Mouse (Mus musculus) forebrain, embryonic 15.5 days (tissue): ENCODE results near the gene Ltbp1. TPM values are rescaled to one million over a fixed set of nuclear protein-coding genes. Genes with fewer than 3 reads are reported as not detected.

Experiments used
- ATAC-seq: fragments of 200-750 bp; cut with Nextera tagmentation; replicated peaks from 2 replicates; pipeline ENCODE4 v1.8.0; 2017; ENCODE audit warnings: mild to moderate bottlenecking, moderate TSS enrichment, moderate library complexity
- H3K27ac ChIP-seq: fragments of 300-500 bp; sonication (generic); replicated peaks from 2 replicates; pipeline ENCODE4 v1.5.1; 2015; ENCODE audit warnings: mild to moderate bottlenecking, inconsistent platforms
- H3K27me3 ChIP-seq: fragments of 300-500 bp; sonication (generic); 2 replicates; pipeline ENCODE4 v1.6.1; 2015; ENCODE audit warnings: inconsistent platforms
- H3K36me3 ChIP-seq: fragments of 300-500 bp; sonication (generic); 2 replicates; pipeline ENCODE4 v1.6.1; 2015; ENCODE audit warnings: mild to moderate bottlenecking, inconsistent platforms
- H3K4me1 ChIP-seq: fragments of 300-500 bp; sonication (generic); 2 replicates; pipeline ENCODE4 v1.6.1; 2015; ENCODE audit warnings: inconsistent platforms
- H3K4me2 ChIP-seq: fragments of 300-500 bp; sonication (generic); replicated peaks from 2 replicates; pipeline ENCODE4 v1.6.1; 2015; ENCODE audit warnings: mild to moderate bottlenecking, inconsistent platforms
- H3K4me3 ChIP-seq: fragments of 300-500 bp; sonication (generic); 2 replicates; pipeline ENCODE4 v1.5.1; 2015; ENCODE audit warnings: mild to moderate bottlenecking, inconsistent platforms
- H3K9ac ChIP-seq: fragments of 300-500 bp; sonication (generic); replicated peaks from 2 replicates; pipeline ENCODE4 v1.6.1; 2015; ENCODE audit warnings: mild to moderate bottlenecking, inconsistent platforms
- H3K9me3 ChIP-seq: fragments of 300-500 bp; sonication (generic); 2 replicates; pipeline ENCODE4 v1.6.1; 2016; ENCODE audit warnings: inconsistent platforms
- WGBS: fragments of 180-500 bp; shearing (Covaris S2); methylation state at CpG from one replicate; pipeline ENCODE4 v1.1.7; 2015; ENCODE audit warnings: mixed read lengths; 5-methylcytosine and 5-hydroxymethylcytosine counted together
- polyA plus RNA-seq: library from polyadenylated mRNA; unstranded; fragments of >200 nt; fragmentation: Nextera tagmentation; extraction: Ambion mirVana; gene quantifications from 2 replicates; pipeline ENCODE4 v1.2.1, GENCODE M21; 2015

Ltbp1 gene
- polyA plus RNA-seq, 1 experiment from 2014 or later, result 4.0 TPM

DNA sequence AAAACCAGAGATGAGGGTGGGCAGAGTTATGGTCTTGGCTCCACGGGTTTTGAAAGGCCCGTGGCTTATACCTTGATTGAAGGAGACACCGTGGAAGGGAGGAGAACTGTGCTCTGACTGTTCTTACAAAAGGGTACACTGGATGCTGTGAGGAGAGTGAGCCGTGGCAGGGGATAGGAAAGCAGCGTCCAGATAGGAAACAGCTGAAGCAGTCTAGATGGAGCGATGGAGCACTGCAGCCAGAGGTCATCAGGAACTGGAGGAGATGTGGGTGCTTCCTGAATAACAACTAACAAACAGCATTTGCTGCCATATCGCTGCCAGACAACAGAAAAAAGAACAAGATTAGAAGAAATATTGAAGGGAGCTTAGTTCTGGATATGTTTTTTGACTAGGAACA is 166.3 kb downstream of the Ltbp1 start:
- Histone ChIP-seq H3K9ac (no peak overlapping the region), H3K4me3 (no peak overlapping the region), H3K36me3 (no peaks in the 10 kb centered on the region), H3K27ac (no peak overlapping the region), H3K4me2 (no peak overlapping the region), H3K9me3 (no peaks in the 10 kb centered on the region), H3K4me1 (no peaks in the 10 kb centered on the region), H3K27me3 (no peaks in the 10 kb centered on the region)
- WGBS, result 87% methylated on average over 7 of the region's 7 CpGs
- no peak for ATAC-seq

DNA sequence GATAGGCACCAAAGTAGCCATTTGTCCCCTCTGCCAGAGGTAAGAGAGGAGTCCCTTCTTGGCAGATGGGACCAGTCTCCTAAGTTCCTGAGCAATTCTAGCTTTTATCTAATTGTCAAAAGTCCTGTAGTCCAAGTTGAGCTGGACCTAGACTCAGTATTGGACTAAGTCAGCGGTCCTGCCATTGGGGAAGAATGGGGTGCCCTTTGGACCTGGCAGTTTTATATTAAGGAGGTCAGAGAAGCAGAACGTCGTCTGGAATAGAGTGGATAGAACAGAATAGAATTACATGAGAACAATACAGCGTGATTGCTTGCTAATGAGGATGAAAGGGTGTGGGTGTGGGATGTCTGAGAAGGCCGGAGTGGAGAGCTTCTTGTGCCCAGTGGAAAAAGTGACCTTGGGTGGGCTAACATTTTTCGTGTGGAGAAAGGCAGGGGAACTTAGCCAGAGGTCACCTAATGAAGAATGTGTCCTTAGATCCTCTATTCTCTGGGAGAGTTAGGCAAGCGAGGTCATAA is 167.4 kb downstream of the Ltbp1 start:
- H3K36me3 ChIP-seq, result no peaks in the 10 kb centered on the region
- no peaks in the 10 kb centered on the region for H3K4me1 ChIP-seq
- H3K27ac ChIP-seq, result no peak overlapping the region
- H3K4me3 ChIP-seq, result no peak overlapping the region
- no peak for ATAC-seq
- no peaks in the 10 kb centered on the region for H3K27me3 ChIP-seq
- no peak overlapping the region for H3K4me2 ChIP-seq
- H3K9me3 ChIP-seq, result no peaks in the 10 kb centered on the region
- 66% methylated on average over 7 of the region's 7 CpGs for WGBS
- H3K9ac ChIP-seq, result no peak overlapping the region

DNA sequence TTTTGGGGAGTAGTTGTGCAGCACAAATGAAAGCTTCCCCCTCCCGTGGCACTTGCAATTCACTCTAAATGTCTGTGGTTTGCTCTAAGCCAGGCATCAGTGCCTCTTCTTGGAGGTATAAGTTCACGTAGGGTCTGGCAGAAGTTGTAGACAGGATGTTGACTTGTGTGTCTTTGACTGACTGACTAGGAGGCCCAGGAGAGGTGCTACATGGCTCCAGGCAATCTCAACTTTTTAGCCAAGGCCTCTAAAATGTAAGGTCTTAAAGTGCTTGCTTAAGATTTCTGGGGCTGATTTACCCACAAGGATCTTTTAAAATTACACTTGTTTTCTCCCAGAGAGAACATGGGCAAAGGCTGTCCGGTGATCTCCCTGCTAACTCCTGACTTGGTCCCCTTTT is 169.1 kb downstream of the Ltbp1 start:
- H3K4me3 ChIP-seq, result no peak overlapping the region
- no peak overlapping the region for H3K4me2 ChIP-seq
- H3K36me3 ChIP-seq, result no peaks in the 10 kb centered on the region
- H3K27ac ChIP-seq, result no peak overlapping the region
- H3K9ac ChIP-seq, result no peak overlapping the region
- H3K27me3 ChIP-seq, result no peaks in the 10 kb centered on the region
- 90% methylated on average over 3 of the region's 3 CpGs for WGBS
- H3K4me1 ChIP-seq, result peaks cover 13% of the 10 kb centered on the region
- no peak for ATAC-seq
- no peaks in the 10 kb centered on the region for H3K9me3 ChIP-seq

DNA sequence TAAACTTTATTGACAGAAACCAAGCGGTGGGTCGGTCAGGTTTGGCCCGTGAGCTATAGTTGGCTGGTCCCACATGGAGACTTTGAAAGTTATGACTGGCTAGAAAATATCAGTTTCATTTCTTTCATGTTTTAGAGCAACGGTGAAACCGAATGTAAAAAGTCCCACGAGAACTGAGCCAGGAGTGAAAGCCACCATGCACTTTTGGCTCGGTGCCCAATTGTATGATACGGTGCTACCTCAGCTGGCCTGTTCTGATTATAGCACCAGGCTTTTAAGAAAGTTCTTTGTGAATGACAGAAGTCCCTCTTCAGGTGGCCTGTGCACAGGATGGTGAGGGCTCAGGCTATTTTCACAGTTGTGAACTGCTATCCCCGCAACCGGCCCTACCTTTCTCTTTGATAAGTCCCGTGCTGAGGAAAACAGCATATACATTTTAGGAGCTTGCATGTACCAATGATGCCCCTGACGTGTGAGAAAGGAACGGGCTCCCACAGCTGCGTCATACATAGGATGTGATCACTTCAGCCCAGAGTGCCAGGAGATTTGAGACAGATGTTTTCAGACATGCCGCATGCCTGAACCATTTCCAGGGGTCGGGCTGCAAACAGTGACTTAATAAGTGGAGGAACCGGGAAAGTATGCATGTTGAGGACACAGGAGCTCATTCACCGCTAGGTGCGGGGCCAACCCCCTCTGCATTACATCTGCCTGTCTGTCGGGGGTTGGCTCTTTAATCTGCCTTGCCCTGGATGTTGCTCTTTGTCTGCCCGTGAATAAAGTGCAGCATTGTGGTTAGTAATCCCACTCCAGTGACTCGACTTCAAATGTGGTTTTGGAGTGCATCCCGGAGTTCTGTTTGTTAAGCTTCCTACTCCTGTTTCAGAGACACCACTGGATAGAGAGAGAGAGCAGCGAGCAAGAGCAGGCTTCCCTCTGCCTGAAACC is 172.8 kb downstream of the Ltbp1 start:
- 27% methylated on average over 24 of the region's 24 CpGs for WGBS
- ATAC-seq, result peak; percentile 68
- Histone ChIP-seq H3K4me3 (no peak overlapping the region), H3K27ac (no peak overlapping the region), H3K9me3 (no peaks in the 10 kb centered on the region), H3K4me2 (peak overlapping the region; percentile 40), H3K36me3 (no peaks in the 10 kb centered on the region), H3K9ac (no peak overlapping the region), H3K4me1 (peaks cover 13% of the 10 kb centered on the region), H3K27me3 (no peaks in the 10 kb centered on the region)

DNA sequence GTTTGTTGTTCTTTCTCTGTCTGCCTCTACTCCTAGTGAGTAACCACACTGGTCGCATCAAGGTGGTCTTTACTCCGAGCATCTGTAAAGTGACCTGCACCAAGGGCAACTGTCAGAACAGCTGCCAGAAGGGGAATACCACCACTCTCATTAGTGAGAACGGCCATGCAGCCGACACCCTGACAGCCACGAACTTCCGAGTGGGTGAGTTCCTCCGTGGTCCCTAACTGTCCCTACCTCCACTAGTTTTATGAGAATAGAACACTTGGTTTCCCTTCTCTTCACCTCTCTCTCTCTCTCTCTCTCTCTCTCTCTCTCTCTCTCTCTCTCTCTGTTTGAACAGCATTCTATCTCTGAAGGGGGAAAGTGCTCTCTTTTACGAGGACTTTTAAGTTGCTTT is 173.6 kb downstream of the Ltbp1 start:
- no peak for ATAC-seq
- no peaks in the 10 kb centered on the region for H3K36me3 ChIP-seq
- no peak overlapping the region for H3K4me3 ChIP-seq
- H3K27me3 ChIP-seq, result no peaks in the 10 kb centered on the region
- peaks cover 13% of the 10 kb centered on the region for H3K4me1 ChIP-seq
- H3K9ac ChIP-seq, result no peak overlapping the region
- no peaks in the 10 kb centered on the region for H3K9me3 ChIP-seq
- 51% methylated on average over 8 of the region's 8 CpGs for WGBS
- no peak overlapping the region for H3K27ac ChIP-seq
- no peak overlapping the region for H3K4me2 ChIP-seq

DNA sequence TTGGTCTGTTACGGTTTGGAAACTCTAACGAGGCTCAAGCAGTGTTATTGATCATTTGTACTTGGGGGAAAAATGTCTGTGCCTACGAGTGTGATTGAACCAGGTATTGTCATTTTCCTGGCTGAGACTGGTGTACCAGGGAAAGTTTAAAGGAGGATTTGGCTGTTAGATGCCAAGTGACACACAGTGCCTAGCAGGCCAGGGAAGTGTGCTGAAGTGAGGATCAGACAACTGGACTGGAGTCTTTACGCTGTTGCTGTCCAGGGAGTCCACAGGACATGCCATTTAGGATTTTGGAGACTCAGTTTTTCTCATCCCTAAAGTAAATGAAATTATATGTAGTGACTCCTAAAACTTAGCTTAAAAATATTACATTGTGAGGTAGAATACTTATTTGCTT is 174.9 kb downstream of the Ltbp1 start:
- Histone ChIP-seq H3K4me1 (peaks cover 13% of the 10 kb centered on the region), H3K4me2 (no peak overlapping the region), H3K4me3 (no peak overlapping the region), H3K9ac (no peak overlapping the region), H3K27ac (no peak overlapping the region), H3K9me3 (no peaks in the 10 kb centered on the region), H3K36me3 (no peaks in the 10 kb centered on the region), H3K27me3 (no peaks in the 10 kb centered on the region)
- WGBS, result 64% methylated on average over 4 of the region's 4 CpGs
- no peak for ATAC-seq

DNA sequence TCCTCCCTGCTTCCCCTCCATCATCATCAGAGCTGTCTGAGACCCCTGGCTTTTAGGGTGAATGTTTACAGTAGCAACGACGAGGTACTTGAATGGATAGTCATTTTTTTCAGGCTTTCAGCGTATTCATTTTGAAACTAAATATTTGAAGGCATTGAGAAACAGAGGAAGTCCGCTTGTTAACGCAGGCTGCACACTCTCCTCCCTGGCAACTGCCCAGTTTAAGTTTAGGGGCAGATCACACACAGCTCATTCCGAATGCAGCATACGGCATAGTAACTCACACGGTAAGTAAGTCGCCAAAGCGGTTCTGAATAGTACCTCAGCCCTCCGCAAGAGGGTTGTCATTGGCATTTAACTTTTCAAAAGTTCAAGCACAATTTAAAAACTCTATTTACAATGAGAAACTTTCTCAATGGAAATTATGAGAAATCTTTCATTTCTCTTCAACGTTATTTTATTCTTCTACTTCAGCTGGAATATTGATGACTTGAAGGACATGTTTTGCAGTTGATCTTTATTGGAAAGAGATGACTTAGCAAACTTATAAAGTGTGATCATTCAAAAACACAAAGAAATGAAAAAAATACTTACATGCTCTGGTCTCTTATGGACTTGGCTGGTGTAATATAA is 175.7 kb downstream of the Ltbp1 start:
- Histone ChIP-seq H3K27me3 (no peaks in the 10 kb centered on the region), H3K36me3 (no peaks in the 10 kb centered on the region), H3K27ac (no peak overlapping the region), H3K4me2 (no peak overlapping the region), H3K9ac (no peak overlapping the region), H3K9me3 (no peaks in the 10 kb centered on the region), H3K4me3 (no peak overlapping the region), H3K4me1 (peaks cover 13% of the 10 kb centered on the region)
- ATAC-seq, result no peak
- WGBS, result 58% methylated on average over 12 of the region's 12 CpGs

DNA sequence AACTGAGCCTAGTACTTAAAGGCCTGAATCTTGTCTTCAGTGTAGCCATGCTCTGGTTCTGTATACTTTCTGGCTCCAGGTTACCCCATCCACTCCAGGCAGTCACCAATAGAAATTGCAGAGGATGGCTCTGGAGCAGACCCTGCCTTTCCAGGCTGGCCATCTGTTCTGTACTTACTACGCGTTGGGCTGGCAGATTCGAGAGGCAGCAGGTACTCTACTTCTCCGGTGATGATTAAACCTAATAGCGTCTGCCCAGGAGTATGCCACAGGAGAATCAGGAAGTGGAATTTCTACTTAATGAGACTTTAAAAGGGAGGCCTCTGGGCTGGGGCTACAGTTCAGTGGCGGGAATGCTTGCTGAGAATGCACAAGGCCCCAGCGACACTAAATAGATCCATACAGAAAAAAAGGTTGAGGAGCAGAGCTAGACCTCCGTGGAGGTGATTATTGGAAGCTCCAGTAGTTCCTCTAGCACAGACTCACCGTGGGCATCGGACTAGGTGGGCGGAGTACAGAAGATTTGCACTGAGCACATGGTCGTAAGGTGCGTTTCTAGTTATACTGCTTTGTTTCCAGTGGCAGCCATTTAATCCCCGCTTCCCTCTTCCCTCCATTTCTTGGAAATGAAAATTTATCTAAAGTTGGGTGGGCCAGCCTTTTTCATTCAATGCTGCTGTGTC is 177.1 kb downstream of the Ltbp1 start:
- WGBS, result 80% methylated on average over 14 of the region's 14 CpGs
- no peak overlapping the region for H3K27ac ChIP-seq
- H3K36me3 ChIP-seq, result no peaks in the 10 kb centered on the region
- H3K4me2 ChIP-seq, result no peak overlapping the region
- no peak overlapping the region for H3K9ac ChIP-seq
- peaks cover 13% of the 10 kb centered on the region for H3K4me1 ChIP-seq
- ATAC-seq, result no peak
- H3K4me3 ChIP-seq, result no peak overlapping the region
- no peaks in the 10 kb centered on the region for H3K9me3 ChIP-seq
- H3K27me3 ChIP-seq, result no peaks in the 10 kb centered on the region

DNA sequence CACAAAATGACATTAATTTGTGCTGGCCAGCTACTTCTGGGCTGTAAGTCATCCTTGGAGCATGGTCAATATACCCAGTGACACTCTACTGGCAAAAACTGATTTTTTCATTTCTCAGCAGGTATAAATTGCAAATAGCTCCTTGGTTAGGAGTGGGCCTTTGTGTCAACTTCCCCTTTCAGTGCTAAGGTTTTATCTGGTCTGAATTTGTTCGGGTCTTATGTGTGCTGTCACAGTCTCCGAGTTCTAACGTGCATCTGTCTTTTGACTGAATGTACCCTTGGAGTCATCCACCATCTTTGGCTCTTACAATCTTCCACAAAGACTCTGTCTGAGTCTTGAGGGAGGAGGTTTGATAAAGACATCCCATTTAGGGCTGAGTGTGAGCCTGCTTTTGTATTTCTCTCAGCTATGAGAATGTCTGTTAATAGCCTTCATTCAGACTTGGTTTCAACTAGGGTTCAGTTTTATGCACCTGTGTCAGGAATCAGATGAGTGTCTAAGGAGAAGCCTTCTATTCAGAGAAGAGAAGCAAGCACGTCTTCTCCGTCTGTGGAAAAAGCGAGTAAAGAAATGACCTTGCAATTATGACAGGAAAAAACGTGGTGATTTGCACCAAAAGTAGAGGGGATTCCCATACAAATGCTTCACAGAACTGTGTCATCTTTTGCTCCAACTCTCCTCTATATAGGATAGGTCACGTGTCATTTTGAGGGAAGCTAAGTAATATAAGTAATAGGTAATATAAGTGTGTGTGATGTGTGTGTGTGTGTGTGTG is 181.6 kb downstream of the Ltbp1 start:
- Histone ChIP-seq H3K4me1 (no peaks in the 10 kb centered on the region), H3K4me2 (no peak overlapping the region), H3K36me3 (no peaks in the 10 kb centered on the region), H3K9me3 (no peaks in the 10 kb centered on the region), H3K27me3 (no peaks in the 10 kb centered on the region), H3K4me3 (no peak overlapping the region), H3K27ac (no peak overlapping the region), H3K9ac (no peak overlapping the region)
- WGBS, result 86% methylated on average over 8 of the region's 8 CpGs
- no peak for ATAC-seq

DNA sequence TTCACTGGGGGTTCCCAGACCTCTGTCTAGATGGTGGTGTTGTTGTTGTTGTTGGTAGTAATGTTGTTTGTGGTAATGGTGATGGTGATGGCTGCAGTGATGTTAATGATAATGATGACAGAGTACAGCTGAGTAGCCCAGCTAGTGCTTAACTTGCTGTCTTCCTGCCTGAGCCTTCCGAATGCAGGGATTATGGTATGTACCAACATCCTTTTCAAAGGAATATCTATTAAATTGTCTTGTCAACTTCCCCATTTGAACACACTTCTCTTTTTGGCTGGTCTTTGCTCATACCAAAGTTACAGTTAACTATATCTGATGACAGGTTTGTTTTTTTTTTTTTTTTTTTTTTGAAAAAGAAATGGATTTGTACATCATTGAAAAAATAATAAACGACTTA is 191.6 kb downstream of the Ltbp1 start:
- Histone ChIP-seq H3K9me3 (no peaks in the 10 kb centered on the region), H3K9ac (no peak overlapping the region), H3K4me1 (no peaks in the 10 kb centered on the region), H3K27me3 (no peaks in the 10 kb centered on the region), H3K4me3 (no peak overlapping the region), H3K36me3 (no peaks in the 10 kb centered on the region), H3K27ac (no peak overlapping the region), H3K4me2 (no peak overlapping the region)
- WGBS, result 93% methylated on average over 2 of the region's 2 CpGs
- ATAC-seq, result no peak

DNA sequence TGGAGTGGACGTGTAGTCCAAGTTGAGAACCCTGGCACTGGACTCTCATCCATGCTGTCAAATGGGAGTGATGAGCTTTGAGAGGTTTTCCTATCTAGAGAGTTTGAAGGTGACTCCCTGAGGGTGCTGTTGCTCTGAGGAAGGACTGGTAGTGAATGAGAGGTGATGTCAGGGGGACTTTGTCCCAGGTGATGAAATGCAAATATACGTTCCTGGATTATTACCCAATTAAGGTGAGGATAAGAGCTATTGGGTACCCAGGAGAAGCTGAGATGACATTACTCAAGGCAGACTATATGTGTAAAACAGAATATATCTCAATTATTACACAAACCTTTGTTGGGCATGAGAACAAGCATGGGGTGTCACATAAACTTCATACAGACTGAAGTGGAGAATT is 193.4 kb downstream of the Ltbp1 start:
- no peaks in the 10 kb centered on the region for H3K9me3 ChIP-seq
- H3K4me3 ChIP-seq, result no peak overlapping the region
- no peaks in the 10 kb centered on the region for H3K4me1 ChIP-seq
- ATAC-seq, result no peak
- H3K36me3 ChIP-seq, result no peaks in the 10 kb centered on the region
- H3K9ac ChIP-seq, result no peak overlapping the region
- H3K27me3 ChIP-seq, result no peaks in the 10 kb centered on the region
- H3K4me2 ChIP-seq, result no peak overlapping the region
- 90% methylated on average over 2 of the region's 2 CpGs for WGBS
- H3K27ac ChIP-seq, result no peak overlapping the region
